Mouse (Mus musculus) skeletal muscle tissue, adult 2 months (tissue): ENCODE measurements around the gene Slc35e3.
"Not testable (repeated sequence)": the region's sequence is repeated elsewhere in the genome, so short reads cannot be mapped to it uniquely, and the experiment has no call there.

Experiments
- DNase-seq: peaks from one replicate; pipeline ENCODE4 v3.0.0-alpha.2; 2012; ENCODE audit warnings: low read depth, low spot score

Gene Slc35e3

DNA sequence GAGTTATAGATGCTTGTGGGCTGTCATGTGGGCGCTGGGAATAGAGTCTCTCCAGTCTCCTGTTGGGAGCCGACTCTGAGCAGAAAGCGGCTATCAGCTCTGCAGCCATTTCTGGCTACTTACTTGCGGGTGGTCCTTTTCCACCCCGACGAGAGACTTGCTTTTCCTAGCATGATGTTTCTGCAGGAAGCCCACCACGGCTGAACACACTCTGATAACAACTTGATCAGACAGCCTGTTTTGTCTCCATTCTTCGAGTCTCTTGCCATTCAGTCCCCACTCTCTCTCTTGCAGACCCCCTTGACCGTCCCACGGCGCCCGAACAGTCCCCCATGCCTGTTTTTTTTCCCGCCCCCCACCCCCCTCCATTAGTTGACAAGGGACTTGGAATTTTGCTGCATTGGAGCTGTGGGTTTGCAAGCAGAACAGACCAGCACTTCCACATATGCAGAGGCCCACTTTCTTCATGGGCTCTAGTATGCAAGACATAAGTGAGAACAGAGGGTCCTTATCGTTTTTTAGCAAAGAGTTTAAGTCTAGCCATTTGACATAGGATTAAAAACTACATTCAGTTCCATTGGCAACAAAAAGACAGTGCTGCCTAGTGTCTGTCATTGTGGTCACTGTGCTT lies 13.1 kb downstream of the Slc35e3 start:
- DNase-seq: no peak

DNA sequence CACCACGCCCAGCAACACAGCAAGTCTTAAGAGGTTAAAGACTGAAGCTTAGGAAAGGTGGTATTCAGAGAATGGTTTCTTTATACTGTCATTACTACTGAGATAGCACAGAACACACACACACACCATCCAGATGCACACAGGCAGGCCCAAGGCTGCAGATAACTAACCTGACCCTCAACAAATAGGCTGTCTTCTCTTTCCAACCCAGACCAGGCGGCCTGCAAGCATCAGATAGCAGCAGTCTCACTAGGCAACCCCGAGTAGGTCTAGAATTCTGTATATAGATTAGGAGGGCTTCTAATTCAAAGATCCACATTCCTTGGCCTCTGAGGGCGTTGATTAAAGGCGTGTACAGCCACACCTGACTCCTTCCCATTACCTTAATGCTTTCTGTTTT lies 14.0 kb downstream of the Slc35e3 start:
- no peak for DNase-seq

DNA sequence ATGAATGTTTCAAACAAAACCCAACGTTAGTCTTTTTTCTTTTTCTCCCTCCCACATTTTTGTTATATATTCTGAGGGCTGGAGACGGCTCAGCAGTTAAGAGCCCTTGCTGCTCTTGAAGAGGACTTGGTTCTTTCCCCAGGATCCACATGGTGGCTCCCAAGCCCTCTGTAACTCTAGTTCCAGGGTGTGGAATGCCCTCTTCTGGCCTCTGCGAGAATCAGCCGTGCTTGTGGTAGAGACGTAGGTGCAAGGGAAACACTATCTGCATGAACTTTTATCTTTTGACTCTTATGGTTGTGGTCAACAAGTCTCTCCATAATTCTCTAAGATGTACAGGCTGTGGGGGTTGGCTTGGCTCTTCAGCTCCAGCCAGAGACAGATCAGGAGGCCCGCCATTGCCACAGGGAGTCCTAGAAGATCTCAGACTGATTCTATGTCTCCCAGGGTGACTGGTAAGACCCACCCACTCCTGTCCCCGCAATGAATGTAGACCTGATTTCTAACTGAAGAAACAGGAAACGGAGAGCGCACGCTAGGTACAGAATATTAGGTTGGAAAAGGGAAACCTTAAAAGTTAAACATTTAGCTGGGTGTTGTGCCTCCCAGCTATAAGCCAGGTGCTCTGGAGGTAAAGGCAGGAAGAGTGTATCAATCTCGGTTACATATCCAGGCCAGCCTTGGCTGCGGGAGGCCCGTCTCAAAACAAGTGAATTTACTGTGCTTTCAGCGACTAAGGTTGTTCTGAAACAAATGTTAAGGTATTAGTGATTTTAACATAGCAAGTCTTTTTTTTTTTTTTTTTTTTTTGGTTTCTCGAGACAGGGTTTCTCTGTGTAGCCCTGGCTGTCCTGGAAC lies 14.7 kb downstream of the Slc35e3 start:
- peak; percentile 41 for DNase-seq

DNA sequence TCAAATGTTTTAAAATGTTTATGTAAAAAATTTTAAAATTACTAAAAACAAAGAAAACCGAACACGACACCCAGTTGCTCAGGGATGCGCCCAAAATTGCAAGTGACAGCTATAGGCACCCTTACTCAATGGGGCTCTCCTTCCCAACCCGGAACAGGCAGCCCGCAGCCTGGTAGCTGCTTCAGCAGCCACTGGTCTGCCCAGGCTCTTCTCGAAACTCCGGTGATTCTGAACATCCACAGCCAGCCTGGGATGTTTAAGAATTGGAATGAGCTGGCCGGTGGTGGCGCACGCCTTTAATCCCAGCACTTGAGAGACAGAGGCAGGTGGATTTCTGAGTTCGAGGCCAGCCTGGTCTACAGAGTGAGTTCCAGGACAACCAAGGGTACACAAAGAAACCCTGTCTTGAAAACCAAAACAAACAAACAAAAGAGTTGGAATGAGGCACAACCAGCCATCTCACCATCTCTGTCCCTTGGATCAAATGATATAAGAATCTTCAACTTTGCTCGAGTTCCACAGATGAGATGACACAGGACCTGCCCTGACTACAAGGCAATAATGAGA lies 15.4 kb downstream of the Slc35e3 start:
- no peak for DNase-seq

DNA sequence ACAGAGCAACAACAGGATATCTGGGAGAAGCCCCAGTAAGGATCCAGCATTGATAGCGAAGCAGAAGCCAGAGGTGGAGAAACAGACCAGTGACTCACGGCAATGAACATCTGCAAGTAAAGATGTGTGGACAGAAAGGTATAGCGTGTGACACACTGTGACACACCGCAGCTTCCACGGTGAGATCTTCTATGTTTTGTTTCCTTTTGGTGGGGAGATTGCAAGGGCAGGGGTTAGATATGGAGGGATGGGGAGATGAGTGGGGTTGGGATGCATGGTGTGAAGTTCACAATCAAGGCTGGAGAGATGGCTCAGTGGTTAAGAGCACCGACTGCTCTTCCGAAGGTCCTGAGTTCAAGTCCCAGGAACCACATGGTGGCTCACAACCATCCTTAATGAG lies 16.0 kb downstream of the Slc35e3 start:
- no peak for DNase-seq

DNA sequence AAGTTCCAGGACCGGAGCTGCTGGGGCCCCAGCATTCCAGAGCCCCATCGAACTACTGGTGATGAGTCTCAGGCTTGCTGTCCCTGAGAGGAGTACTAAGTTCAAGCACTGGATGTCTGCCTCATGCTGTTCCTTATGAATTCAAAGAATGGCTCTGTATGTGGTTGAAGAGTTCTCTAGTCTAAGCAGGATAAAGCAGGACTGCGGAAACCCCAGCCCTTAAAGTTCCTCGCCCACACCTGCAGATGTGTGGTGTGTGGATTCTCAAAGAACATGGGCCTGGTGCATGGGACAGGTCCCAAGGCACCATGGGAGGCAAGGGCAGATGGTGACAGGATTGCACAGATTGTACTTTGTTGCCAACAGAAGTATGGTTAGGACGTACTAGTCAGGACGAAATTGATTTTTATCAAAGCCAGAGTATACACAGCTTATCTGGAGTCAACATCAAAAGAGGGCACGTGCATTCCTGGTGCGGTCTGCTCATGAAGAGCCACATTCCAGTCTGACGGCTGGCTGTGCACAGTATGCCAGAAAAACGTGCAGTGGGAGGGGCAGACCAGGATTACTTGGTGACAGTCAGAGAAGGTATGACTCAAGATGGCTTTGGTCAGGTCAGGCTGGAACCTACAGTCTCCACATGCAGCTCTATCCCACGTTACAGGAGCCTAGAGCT lies 16.9 kb downstream of the Slc35e3 start:
- no peak for DNase-seq

DNA sequence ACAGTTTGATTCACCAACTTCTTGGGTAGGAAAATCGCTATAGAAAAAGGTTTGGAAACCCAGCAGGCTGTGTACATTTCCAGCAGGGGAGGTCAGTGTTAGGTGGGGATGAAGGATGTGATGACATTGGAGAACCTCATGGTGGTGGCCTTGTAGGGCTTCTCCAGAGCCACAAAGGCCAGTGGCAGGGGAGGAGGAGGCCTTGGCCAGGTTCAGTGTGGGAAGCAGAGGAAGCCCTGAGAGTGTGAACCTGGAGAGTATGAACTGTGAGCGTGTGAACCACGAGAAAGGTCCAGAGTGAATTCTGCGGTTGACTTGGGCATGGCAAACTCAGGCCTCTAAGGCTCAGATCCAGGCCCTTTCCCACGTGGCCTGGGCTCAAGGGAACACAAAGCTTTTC lies 17.6 kb downstream of the Slc35e3 start:
- no peak for DNase-seq

DNA sequence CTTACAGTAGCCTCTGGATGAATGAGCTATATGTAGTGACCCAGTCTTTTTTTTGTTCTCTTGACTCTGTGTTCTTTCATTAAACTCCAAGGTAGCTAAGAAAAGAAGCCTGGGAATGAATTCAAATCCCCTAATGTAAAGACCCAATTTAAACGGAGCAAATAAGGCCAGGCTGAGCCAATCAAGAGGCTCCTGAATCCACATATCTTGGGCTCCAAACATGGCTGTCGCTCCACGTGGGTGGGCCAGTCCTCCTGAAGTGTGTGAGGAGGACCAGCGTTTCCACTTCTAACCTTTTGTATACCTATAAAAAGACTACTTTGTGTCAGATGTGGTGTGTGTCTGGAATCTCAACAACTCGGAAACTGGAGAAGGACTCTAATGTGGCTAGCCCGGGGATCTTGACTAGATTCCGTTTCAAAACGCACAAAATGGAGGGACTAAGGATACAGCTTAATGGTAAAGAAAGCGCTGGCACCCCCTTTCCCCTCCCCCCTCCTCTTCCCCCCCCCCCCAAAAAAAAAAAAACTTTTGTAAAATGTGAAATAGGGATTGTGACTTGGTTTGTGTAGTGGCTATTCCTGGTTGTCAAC lies 18.6 kb downstream of the Slc35e3 start:
- no peak for DNase-seq

DNA sequence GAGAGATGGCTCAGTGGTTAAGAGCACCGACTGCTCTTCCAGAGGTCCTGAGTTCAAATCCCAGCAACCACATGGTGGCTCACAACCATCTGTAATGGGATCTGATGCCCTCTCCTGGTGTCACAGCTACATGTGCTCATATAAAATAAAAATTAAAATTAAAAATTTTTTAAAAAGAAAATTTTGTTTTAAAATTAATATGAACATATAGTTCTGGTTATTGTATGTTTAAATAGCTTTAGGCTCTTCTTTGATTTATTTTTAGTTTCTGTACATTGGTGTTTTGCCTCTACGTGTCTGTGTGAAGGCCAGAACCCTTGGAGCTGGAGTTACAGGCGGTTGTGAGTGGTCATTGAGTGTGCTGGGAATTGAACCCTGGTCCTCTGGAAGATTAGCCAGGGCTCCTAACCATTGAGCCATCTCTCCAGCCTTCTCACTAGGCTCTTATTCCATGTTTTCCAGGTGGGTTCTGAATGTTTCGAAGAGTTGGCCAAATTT lies 19.2 kb downstream of the Slc35e3 start:
- no peak for DNase-seq

DNA sequence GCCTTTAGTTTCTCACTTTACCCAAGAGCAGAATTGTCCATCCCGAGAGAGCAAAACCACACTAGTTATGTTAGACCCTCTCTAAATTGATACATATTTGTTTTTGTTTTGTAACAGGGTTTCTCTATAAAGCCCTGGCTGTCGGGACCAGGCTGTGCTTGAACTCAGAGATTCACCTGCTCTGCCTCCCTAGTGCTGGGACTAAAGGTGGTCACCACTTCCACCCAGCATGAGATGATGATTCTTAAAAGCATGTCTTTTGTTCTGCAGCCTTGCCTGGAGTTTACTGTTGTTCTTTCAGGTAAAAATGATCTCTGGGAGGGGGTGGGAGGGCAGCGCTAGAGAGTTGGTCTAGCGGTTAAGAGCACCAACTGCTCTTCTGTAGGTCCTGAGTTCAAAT lies 19.8 kb downstream of the Slc35e3 start:
- DNase-seq: no peak

DNA sequence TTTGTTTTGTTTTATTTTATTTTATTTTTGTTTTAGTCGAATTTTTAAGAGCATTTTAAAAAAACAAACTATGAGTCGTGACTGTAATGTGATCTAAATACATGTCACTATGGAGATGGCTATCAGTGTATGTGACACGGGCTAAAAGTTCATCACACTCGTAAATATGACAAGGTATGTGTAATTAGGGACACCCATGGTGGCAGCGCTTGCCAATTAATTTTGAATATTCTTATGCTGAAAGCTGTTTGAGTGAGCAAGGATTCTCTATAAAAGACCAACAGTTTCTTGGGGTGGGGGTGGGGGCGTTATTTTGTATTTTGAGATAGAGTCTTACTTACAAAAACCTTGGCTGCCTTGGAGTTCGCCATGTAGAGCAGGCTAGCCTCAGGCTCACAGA lies 20.5 kb downstream of the Slc35e3 start:
- no peak for DNase-seq

DNA sequence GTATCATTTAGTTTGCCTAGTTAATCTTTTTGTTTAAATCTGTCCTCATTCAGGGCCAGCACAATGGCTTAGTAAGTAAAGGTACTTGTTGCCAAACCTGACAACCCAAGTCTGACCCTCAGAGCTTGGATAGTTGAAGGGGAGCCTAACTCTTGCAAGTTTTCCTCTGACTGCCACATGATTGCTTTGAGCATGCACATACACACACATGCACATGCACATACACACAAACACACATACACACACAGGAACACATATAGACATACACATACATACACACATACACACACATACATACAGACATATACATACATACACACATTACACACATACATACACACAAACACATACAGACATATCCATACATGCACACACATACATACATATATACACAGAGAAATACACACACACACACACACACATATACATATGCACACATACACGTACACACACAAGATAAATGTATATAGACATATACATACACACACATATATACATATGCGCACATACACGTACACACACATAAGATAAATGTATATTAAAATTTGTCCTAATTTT lies 21.3 kb downstream of the Slc35e3 start:
- DNase-seq: no peak

DNA sequence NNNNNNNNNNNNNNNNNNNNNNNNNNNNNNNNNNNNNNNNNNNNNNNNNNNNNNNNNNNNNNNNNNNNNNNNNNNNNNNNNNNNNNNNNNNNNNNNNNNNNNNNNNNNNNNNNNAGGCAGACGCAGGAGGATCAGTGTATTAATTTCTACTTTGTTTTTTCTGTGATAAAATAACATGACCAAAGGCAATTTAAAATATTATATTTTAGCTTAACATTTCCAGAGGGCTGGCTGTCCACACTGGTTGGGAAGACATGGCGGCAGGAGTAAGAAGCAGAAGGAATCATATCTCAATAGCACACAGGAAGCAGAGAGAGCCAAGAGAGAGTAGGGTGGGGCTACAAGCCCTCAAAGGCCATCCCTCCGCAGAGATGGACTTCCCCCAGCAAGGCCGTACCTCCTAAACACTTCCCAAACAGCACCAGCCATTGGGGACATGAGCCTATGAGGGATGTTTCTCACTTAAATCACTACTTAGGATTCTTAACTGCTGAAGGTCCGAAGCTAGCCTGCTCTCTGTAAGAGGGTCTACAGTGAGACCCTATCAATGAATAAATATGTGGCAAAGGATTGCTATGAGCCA lies 21.9 kb downstream of the Slc35e3 start:
- no peak for DNase-seq

DNA sequence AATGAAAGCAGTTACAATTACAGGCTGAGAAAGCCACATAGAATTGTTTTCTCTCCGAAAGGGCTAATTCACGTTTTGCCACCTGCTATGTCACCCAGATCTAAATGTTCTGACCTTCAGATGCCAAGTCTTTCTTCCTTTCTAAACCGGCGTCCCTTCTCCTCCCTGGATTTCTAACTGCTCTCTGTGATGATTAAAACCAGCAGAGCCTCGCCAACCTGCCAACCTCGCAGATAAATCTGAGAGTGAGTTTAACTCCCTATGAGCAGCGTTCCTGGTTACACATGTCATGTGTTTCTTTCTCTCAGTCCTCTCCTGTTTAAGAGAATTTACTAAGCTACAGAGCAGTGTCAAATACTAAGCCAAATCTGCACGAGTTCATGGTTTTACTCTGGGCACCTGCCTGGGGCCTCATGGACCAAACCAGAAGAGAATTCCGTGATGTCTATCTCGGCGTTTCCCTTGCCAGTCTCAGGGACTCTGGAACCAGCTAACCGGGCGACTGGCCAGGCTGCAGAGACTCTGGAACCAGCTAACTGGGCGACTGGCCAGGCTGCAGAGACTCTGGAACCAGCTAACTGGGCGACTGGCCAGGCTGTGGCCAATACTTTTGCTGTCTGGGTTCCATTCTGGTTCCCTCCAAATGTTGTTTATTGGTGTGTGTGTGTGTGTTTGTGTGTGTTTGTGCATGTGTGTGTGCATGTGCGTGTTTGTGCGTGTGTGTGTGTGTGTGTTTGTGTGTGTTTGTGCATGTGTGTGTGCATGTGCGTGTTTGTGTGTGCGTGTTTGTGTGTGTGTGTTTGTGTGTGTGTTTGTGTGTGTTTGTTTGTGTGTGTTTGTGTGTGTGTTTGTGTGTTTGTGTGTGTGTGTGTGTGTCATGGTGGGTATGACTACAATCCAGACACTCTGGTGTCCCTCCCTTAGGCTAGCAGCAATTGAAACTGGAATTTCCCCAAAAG lies 27.7 kb downstream of the Slc35e3 start:
- DNase-seq: no peak

DNA sequence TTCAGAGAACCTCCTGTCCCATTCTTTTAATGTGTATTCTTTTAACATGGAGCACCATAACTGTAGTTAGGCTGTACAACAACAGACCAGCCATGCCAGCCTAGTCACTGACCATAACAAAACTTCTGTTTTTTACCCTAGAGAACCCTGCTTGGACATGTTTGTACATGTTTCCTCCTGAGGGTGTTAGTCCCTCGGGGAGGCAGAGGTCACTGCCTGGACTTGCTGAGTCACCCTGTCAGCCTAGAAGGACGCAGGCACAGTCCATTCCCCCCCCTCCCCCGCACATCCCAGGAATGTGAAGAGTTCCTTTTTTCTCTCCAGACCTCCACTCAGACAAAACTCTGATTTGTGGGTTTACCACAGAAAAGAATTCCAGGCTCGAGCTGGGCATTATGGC lies 28.6 kb downstream of the Slc35e3 start:
- DNase-seq: peak; percentile 36

DNA sequence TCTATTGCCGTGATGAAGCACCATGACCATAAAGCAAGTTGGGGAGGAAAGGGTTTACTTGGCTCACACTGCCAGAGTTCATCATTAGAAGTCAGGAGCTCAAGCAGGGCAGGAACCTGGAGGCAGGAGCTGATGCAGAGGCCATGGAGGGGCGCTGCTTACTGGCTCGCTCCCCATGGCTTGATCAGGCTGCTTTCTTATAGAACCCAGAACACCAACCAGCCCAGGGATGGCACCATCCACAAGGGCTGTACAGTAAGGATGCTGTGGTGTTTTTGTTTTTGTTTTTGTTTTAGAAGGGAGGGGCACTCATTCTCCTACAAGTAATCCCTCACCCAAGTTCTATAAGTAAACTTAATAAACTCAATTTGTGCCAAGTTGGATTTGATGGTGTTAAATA lies 29.5 kb downstream of the Slc35e3 start:
- DNase-seq: no peak

DNA sequence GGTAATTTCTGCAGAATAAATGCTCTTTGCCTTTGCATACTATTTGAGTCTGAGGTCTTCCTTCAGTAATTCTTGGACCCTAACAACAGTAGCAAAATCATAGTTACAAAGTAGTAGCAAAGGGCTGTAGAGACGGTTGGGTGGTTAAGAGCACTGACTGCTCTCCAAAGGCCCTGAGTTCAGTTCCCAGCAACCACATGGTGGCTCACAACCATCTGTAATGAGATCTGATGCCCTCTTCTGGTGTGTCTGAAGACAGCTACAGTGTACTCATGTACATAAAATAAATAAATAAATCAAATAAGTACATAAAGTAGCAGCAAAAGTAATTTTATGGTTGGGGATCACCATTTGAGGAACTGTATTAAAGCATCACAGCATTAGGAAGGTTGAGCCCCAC lies 30.5 kb downstream of the Slc35e3 start:
- DNase-seq: not testable (repeated sequence)

DNA sequence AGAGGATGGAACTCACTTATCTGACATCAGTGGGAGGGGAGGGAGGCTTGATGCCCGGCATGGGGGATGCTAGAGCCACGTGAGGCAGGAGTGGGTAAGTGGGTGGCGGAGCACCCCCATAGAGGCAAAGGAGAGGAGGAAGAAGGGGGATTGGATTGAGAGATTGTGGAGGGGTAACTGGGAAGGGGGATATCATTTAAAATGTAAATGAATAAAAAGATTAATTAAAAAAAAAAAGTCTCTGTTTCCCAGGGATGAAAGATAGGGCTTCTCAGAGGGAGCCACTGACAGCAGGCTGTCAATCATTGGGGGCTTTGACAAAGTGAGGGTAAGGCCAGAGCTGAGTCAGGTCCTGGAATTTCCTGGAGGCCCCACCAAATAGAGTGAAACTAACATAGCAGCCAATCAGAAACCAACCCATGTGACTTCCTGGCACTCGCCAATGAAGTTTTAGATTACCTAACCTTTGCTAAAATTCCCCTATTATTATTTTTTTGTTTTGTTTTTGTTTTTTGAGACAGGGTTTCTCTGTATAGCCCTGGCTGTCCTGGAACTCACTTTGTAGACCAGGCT lies 31.2 kb downstream of the Slc35e3 start:
- no peak for DNase-seq

DNA sequence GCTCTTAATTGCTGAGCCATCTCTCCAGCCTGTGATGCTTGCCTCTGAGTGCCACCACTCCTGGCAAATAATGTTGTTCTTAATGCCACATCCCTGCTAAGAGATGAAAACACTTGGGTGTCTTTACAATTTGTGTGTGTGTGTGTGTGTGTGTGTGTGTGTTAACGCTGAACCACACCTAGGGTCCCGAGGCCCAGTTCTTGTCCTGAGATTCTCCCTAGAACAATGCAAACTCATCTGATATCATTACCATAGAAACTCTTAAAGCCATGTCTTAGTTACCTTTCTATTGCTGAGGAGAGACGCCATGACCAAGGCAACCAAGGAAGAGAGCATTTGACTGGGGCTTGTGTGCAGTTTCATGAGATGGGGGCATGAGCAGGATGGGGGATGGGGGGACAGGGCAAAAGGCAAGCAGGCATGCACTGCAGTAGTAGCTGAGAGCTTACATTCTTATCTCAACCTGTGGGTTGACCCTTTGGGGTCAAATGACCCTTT lies 32.1 kb downstream of the Slc35e3 start:
- no peak for DNase-seq
